Mouse (Mus musculus) layer of hippocampus, adult 6 months (tissue): ENCODE data around the gene Plekha8. TPM values are rescaled to one million over a fixed set of nuclear protein-coding genes. Genes with fewer than 3 reads are reported as not detected.

ENCODE experiments used
- long read RNA-seq, 2 experiments: library from polyadenylated mRNA; unstranded; transcript quantifications; one replicate each; pipeline ENCODE4 v2.0.0; 2019 to 2020
- polyA plus RNA-seq: library from polyadenylated mRNA; unstranded; fragments of <200 nt; fragmentation: Nextera tagmentation; gene quantifications from 2 replicates; pipeline ENCODE4 v1.2.3, GENCODE M21; 2021

Gene Plekha8
- polyA plus RNA-seq: 0.85 and 1.1 TPM in 2 replicates
- long read RNA-seq, experiment 1, full-length matches to known transcripts: 1 of 6 reads
- long read RNA-seq, experiment 1, partial matches to known transcripts: 2 of 6 reads
- long read RNA-seq, experiment 1, other reads (novel, unspliced or antisense): 3 of 6 reads
- long read RNA-seq, experiment 2, full-length matches to known transcripts: 2 of 10 reads
- long read RNA-seq, experiment 2, partial matches to known transcripts: 0 of 10 reads
- long read RNA-seq, experiment 2, other reads (novel, unspliced or antisense): 8 of 10 reads

GRCm38 (mm10) chr6:54594469-54595329 lies at the start of gene Plekha8:
Gene Plekha8 (plus strand): TSS chr6:54595111.

GRCm38 (mm10) chr6:54565665-54566545 lies 29.0 kb upstream of the Plekha8 start, which contains the start of gene Scrn1:
Gene Scrn1 (minus strand): TSS chr6:54566489.

GRCm38 (mm10) chr6:54597208-54597607 lies 2.3 kb downstream of the Plekha8 start, which contains the start of gene Fkbp14:
Gene Fkbp14 (minus strand): TSS chr6:54597308.

GRCm38 (mm10) chr6:54680891-54681745 lies 86.2 kb downstream of the Plekha8 start, which contains the start of gene Mturn:
Gene Mturn (plus strand): TSS chr6:54681624.

Other genes with a start within 250 kb of the Plekha8 start
- gene Wipf3, start 165.5 kb upstream of the Plekha8 start, polyA plus RNA-seq: 25.3 and 27.9 TPM in 2 replicates
- gene Scrn1, start 28.6 kb upstream of the Plekha8 start, polyA plus RNA-seq: 44.3 and 52.2 TPM in 2 replicates
- gene Fkbp14, start 2.2 kb downstream of the Plekha8 start, polyA plus RNA-seq: 9.4 and 11.2 TPM in 2 replicates
- gene Mturn, start 86.5 kb downstream of the Plekha8 start, polyA plus RNA-seq: 17.3 and 20.1 TPM in 2 replicates
- gene Znrf2, start 221.8 kb downstream of the Plekha8 start, polyA plus RNA-seq: 1.8 and 2.4 TPM in 2 replicates